Mouse (Mus musculus) gastrocnemius, postnatal 25 days (tissue): ENCODE measurements at regions not wholly inside any gene's neighbourhood (a gene's known extent, or its start where the extent isn't known, plus 50 kb on each side); places are given as distances from the start of the nearest gene placed in this dataset.

Experiments used
- DNase-seq: peaks from one replicate; pipeline ENCODE4 v3.0.0; 2022

- no peak for DNase-seq
These were observed 197.4 kb downstream of the Sox9 start for GRCm38 (mm10) chr11:112979413-112979812.

GRCm38 (mm10) chr11:112982165-112982801 is 200.3 kb downstream of the Sox9 start:
- DNase-seq = no peak

- no peak for DNase-seq
These were observed 201.0 kb downstream of the Sox9 start for GRCm38 (mm10) chr11:112982802-112983591.

DNA sequence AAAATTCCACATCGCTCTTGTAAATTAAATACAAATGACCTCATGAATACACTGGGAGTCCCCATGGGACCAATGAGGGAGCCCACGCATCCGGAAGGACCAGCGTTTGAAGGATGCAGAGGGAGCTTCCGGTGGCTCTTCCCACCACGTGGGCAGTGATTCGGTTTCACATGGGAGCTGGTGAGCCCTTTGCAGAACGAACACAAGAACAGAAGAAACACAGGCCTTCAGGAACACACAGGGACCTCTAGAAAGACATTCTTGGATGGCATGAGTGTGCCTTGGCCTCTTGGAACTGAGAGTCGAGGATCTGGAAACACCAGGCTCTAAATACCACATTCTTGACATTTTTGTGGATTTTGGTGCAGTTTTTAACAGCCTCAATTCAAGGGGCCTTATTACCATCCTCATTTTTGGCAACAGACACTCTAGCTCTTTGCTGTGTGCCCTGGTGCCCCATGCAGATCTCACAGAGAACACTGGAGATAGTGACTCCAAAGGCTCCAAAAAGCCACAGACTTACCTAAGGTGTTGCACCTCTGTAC is 204.1 kb downstream of the Sox9 start:
- no peak for DNase-seq

GRCm38 (mm10) chr11:112987782-112988181 is 205.8 kb downstream of the Sox9 start:
- DNase-seq = no peak

DNA sequence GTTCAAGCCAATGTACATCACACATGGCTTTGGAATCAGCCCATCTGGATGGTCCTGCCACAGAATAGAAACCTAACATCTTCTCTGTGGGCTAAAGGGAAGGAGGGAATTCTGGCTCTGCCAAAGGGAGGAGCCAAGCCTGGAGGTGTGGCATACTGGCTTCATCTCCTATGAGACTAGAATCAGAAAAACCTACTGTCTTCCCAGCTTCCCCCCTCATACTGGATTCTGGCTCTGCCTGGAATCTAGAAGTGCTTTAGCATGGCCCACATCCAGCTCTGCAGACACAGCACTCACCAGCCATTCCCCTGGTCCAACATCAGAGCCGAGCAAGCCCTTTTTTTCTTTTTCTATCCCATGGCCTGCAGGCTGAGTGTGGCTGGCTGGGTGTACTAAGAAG is 206.9 kb downstream of the Sox9 start:
- DNase-seq = no peak

DNA sequence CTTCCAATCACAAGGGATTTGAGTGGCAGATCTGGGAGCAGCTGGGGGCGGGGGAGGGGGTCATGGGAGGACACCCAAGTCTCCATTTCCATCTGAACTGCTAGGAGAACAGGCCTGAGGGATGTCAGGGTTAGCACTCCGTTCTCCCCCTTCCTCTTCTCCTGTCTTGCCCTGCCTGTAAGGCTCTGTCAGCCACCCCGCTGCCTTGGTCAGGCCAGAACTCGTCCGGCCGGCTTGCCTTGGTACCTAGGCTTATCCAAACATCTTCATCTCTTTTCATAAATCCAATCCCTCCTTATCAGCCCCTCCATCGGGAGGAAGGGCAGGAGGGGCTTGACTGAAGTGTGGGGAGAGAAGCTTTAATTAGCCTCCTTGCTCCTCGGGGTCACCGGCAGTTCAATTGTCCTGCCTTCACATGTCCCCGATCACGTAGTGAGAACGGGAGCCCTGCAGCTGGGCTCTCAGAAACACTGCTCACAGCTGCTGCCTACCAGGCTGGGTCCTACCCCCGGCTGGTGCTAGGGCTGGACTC is 208.0 kb downstream of the Sox9 start:
- no peak for DNase-seq

DNA sequence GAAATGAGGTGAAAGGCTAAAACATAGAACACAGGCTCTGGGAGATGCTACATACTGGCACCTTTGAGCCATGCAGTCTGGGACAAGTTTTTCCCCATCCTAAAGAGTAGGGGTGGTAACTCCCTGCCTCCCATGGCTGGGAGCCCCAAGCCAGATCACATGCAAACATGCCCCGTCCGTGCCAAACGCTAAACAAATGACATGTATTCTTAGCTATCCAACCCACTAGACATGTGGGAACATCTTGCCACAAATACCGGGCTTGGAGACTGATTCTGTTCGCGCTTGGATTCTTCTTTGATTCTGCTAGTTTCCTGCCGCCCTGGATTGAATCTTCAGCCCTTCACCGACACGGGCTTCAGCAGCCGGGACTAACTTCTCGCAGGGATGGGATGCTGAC is 208.7 kb downstream of the Sox9 start:
- no peak for DNase-seq

- DNase-seq = no peak
These were observed 209.8 kb downstream of the Sox9 start for GRCm38 (mm10) chr11:112991862-112992261.

GRCm38 (mm10) chr11:112998777-112999583 is 217.0 kb downstream of the Sox9 start:
- no peak for DNase-seq

DNA sequence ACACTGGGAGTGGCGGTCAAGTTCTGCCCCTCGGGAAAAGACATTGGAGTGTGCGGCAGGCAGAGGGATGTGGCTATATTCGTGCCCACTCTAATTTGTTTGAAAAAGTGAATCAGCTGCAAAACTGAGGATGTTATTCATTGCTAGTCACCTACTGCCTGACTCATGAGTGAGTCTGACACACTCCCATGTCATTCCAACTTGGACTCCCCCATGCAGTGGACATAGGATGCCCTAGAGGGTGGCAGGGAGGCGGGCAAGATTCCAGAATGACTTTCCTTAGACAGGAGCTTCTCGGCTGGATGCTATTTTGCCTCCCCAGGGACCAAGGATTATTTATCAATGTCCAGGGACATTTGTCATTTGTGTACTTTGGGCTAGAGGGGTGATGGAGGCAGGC is 219.0 kb downstream of the Sox9 start:
- no peak for DNase-seq

- no peak for DNase-seq
These were observed 223.9 kb downstream of the Sox9 start for GRCm38 (mm10) chr11:113005895-113006294.

- no peak for DNase-seq
These were observed 226.5 kb downstream of the Sox9 start for GRCm38 (mm10) chr11:113008521-113008920.

GRCm38 (mm10) chr11:113009376-113009775 is 227.4 kb downstream of the Sox9 start:
- no peak for DNase-seq

GRCm38 (mm10) chr11:113010906-113011305 is 228.9 kb downstream of the Sox9 start:
- DNase-seq = no peak

GRCm38 (mm10) chr11:113014186-113015010 is 232.4 kb downstream of the Sox9 start:
- no peak for DNase-seq

- no peak for DNase-seq
These were observed 233.8 kb downstream of the Sox9 start for GRCm38 (mm10) chr11:113015686-113016304.

- DNase-seq = no peak
These were observed 235.0 kb downstream of the Sox9 start for GRCm38 (mm10) chr11:113016801-113017715.

DNA sequence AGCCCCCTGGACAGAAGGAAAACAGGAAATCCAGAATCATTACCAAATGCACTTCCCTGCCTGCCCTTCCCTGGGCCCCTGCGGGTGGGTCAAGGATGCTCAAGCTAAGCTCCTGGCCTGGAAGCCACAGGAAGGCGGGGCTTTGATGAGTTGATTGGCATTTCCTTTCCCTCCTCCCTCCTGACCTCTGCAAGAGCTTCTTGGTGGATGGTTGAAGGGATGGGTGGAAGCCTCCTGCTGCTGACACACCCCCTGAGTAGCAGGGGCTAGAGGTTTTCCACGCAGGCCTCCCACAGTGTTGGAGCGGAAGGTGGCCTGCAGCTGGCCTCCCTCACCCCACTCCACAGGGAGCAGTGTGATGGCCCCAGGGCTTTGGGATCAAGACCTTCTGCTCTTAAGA is 239.5 kb downstream of the Sox9 start:
- DNase-seq = no peak

- peak; percentile 61 for DNase-seq
These were observed 245.0 kb downstream of the Sox9 start for GRCm38 (mm10) chr11:113026994-113027393.
